Comparison of ENCODE assay signal across 8 mouse cellular contexts in the genomic region with DNA sequence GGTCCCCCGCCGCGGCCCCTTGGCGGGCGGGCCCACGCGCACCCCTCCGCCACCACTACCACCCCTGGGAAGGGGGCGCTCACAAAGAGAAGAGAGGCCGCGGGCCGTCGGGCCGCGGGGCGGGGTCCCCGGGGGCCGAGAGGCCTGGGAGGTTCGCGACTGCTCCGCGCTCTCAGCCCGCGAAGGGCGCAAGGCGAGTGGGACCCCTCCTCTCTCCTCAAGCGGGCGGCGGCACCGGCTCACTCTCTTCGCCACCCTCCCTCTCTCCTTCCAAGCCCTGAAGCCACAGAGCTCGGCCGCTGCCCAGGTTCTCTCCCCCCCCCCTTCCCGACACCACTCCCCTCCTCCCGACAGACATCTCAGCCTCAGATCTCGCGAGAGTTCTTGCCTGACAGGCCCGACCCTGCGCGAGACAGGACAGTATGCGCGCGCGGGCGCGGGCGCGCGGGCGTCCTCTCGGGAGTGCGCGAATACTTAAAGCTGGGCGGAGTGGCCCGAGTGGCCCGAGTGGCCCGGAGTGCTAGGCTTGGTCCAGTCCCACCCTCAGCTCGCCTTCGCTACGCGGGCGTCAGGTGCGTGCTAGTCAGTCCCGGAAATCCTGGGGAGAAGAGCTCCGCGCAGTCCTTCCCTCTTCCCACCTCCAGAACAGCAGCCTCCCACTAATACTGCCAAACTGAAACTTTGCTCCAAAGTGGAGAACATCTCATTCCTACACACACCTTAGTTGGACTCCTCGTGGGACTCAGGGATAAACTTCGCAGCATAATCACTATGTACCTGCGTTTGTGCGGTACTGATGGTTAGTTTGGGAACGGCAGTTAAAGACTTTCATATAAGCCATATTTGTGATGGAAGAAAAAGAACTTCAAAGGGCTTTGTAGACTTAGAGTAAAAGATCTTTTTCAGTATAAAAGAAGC. TPM values are rescaled to one million over a fixed set of nuclear protein-coding genes. Genes with fewer than 3 reads are reported as not detected.
DNase-seq lines count a peak whose midpoint lies in the region; ATAC-seq lines count a peak whose summit lies in the region.

TSS of gene Taok1 (minus strand) at position 278 of the 918 bp plus-strand sequence.

- peak within 1 kb of the TSS; percentile 98 for H3K27ac ChIP-seq in brown adipose tissue, adult 24 weeks (replicated peaks; ENCODE audit: low read depth, low read length)
- peak within 1 kb of the TSS; percentile 98 for H3K27ac ChIP-seq in heart, embryonic 13.5 days (replicated peaks)
- H3K27ac ChIP-seq in liver, embryonic 12.5 days: peak within 1 kb of the TSS; percentile 95
- peak within 1 kb of the TSS; percentile 95 for H3K27ac ChIP-seq in stomach, embryonic 15.5 days

- 2% methylated on average over 44 of the region's 71 CpGs for WGBS in heart, embryonic 13.5 days
- WGBS in liver, embryonic 12.5 days (ENCODE audit: insufficient replicate concordance): 1% methylated on average over 53 of the region's 71 CpGs
- WGBS in stomach, embryonic 15.5 days: 2% methylated on average over 52 of the region's 71 CpGs

- H3K36me3 ChIP-seq in heart, embryonic 13.5 days: peaks cover 10% of the 10 kb centered on the region
- peaks cover 12% of the 10 kb centered on the region for H3K36me3 ChIP-seq in liver, embryonic 12.5 days
- no peaks in the 10 kb centered on the region for H3K36me3 ChIP-seq in stomach, embryonic 15.5 days

- H3K4me2 ChIP-seq in heart, embryonic 13.5 days: peak within 1 kb of the TSS; percentile 94
- peak within 1 kb of the TSS; percentile 97 for H3K4me2 ChIP-seq in liver, embryonic 12.5 days
- peak within 1 kb of the TSS; percentile 83 for H3K4me2 ChIP-seq in stomach, embryonic 15.5 days

- H3K9ac ChIP-seq in heart, embryonic 13.5 days: peak within 1 kb of the TSS; percentile 100
- H3K9ac ChIP-seq in liver, embryonic 12.5 days: peak within 1 kb of the TSS; percentile 99
- peak within 1 kb of the TSS; percentile 98 for H3K9ac ChIP-seq in stomach, embryonic 15.5 days

- no peaks in the 10 kb centered on the region for H3K27me3 ChIP-seq in heart, embryonic 13.5 days (replicated peaks)
- H3K27me3 ChIP-seq in liver, embryonic 12.5 days (replicated peaks): no peaks in the 10 kb centered on the region
- no peaks in the 10 kb centered on the region for H3K27me3 ChIP-seq in stomach, embryonic 15.5 days (replicated peaks)

- H3K4me3 ChIP-seq in brown adipose tissue, adult 24 weeks (ENCODE audit: insufficient read depth, low read depth, low read length): peak within 1 kb of the TSS; percentile 99
- H3K4me3 ChIP-seq in heart, embryonic 13.5 days: peak within 1 kb of the TSS; percentile 99
- H3K4me3 ChIP-seq in liver, embryonic 12.5 days: peak within 1 kb of the TSS; percentile 100
- peak within 1 kb of the TSS; percentile 99 for H3K4me3 ChIP-seq in stomach, embryonic 15.5 days (replicated peaks)

- DNase-seq in CD4-positive, CD25-positive, alpha-beta regulatory T cell, adult 2 months (ENCODE audit: low read depth, low spot score): peak; percentile 98
- DNase-seq in fat pad, adult 2 months (ENCODE audit: extremely low read depth, low read depth, low spot score): peak; percentile 54
- DNase-seq in kidney, postnatal 10 days: peak; percentile 98
- peak; percentile 95 for DNase-seq in natural killer cell, adult 2 months (ENCODE audit: low spot score in 2 of 2)

- H3K9me3 ChIP-seq in heart, embryonic 13.5 days: no peaks in the 10 kb centered on the region
- no peaks in the 10 kb centered on the region for H3K9me3 ChIP-seq in liver, embryonic 12.5 days (replicated peaks)
- no peaks in the 10 kb centered on the region for H3K9me3 ChIP-seq in stomach, embryonic 15.5 days

- peaks cover 3% of the 10 kb centered on the region for H3K4me1 ChIP-seq in brown adipose tissue, adult 24 weeks (ENCODE audit: control insufficient read depth, insufficient read depth, insufficient read length, low read length)
- peaks cover 27% of the 10 kb centered on the region for H3K4me1 ChIP-seq in heart, embryonic 13.5 days
- H3K4me1 ChIP-seq in liver, embryonic 12.5 days: peaks cover 39% of the 10 kb centered on the region
- H3K4me1 ChIP-seq in stomach, embryonic 15.5 days: 0 out of 2 replicates have a peak, but pooled peaks cover 3% of the 10 kb centered on the region

- peak; percentile 94 for ATAC-seq in heart, embryonic 13.5 days (ENCODE audit: extremely low read depth, insufficient number of reproducible peaks, low FRiP score, low TSS enrichment)
- peak; percentile 95 for ATAC-seq in liver, embryonic 12.5 days
- peak; percentile 95 for ATAC-seq in stomach, embryonic 15.5 days (ENCODE audit: insufficient read depth, low FRiP score, low read depth)

RNA-seq across cellular contexts. Expression of gene Taok1, which starts in this region (rescaled TPM):
- 21.1 and 25.8 TPM in 2 replicates for polyA plus RNA-seq in brown adipose tissue, adult 24 weeks (2012; ENCODE audit: insufficient read depth, insufficient read length, missing spikeins)
- 10.1 and 11.8 TPM in 2 replicates for polyA plus RNA-seq in heart, embryonic 13.5 days (2015; fragmentation: Nextera tagmentation; extraction: Ambion mirVana)
- 6.1 and 6.7 TPM in 2 replicates for polyA plus RNA-seq in liver, embryonic 12.5 days (2016; fragmentation: Nextera tagmentation; extraction: Ambion mirVana)
- 12.4 and 13.4 TPM in 2 replicates for polyA plus RNA-seq in stomach, embryonic 15.5 days (2015; fragmentation: Nextera tagmentation; extraction: Ambion mirVana)

Comparison
In these comparisons a context has a peak if more than half of its experiments do, and no peak if none do; other contexts are left out.
1. Peak in every context shown above with its lines: DNase-seq, ATAC-seq, H3K4me3 ChIP-seq and H3K27ac ChIP-seq.